Mouse (Mus musculus): Measurements from ENCODE around the gene Dntt.

GRCm38 (mm10) chr19:41027024-41027423 is 2.1 kb upstream of the Dntt start:
- TF ChIP-seq CTCF (IDR thresholded peaks at IDR 0.05; ENCODE audit: extremely low read depth, insufficient read depth, insufficient read length, insufficient replicate concordance) = no peak
- no peak for TF ChIP-seq POLR2A (IDR thresholded peaks at IDR 0.05; ENCODE audit: low read depth, low read length)
